Mouse (Mus musculus) right cerebral cortex, adult 18-20 months (tissue): Measurements from ENCODE around the gene Zfp740.
A peak's percentile ranks its signal among the peaks of the same experiment; 100 is the strongest.

Experiments
- DNase-seq: peaks from one replicate; pipeline ENCODE4 v3.0.0; 2022; ENCODE audit warnings: mixed read lengths

The Zfp740 gene

GRCm38 (mm10) chr15:102230408-102231321 is 27.6 kb downstream of the Zfp740 start:
- no peak for DNase-seq

- no peak for DNase-seq
Measured at GRCm38 (mm10) chr15:102231748-102232147, 28.7 kb downstream of the Zfp740 start, which contains the start of gene Itgb7. Itgb7 (minus strand) TSS chr15:102231944.

- no peak for DNase-seq
Measured at GRCm38 (mm10) chr15:102232764-102233163, 29.7 kb downstream of the Zfp740 start.

- no peak for DNase-seq
Measured at GRCm38 (mm10) chr15:102233896-102234295, 30.8 kb downstream of the Zfp740 start.

- DNase-seq: no peak
Measured at GRCm38 (mm10) chr15:102235371-102236027, 32.5 kb downstream of the Zfp740 start.

- no peak for DNase-seq
Measured at GRCm38 (mm10) chr15:102238543-102239259, 35.7 kb downstream of the Zfp740 start.

GRCm38 (mm10) chr15:102239260-102239590 is 36.2 kb downstream of the Zfp740 start:
- peak; percentile 66 for DNase-seq

- no peak for DNase-seq
Measured at GRCm38 (mm10) chr15:102239851-102240250, 36.8 kb downstream of the Zfp740 start.

GRCm38 (mm10) chr15:102240607-102241006 is 37.6 kb downstream of the Zfp740 start:
- DNase-seq: no peak

- no peak for DNase-seq
Measured at GRCm38 (mm10) chr15:102242404-102243228, 39.6 kb downstream of the Zfp740 start.

- no peak for DNase-seq
Measured at GRCm38 (mm10) chr15:102243229-102244190, 40.5 kb downstream of the Zfp740 start.

GRCm38 (mm10) chr15:102244306-102245191 is 41.5 kb downstream of the Zfp740 start:
- no peak for DNase-seq

GRCm38 (mm10) chr15:102245461-102245881 is 42.4 kb downstream of the Zfp740 start:
- no peak for DNase-seq

GRCm38 (mm10) chr15:102245891-102246741 is 43.1 kb downstream of the Zfp740 start:
- DNase-seq: peak; percentile 84

GRCm38 (mm10) chr15:102246866-102247251 is 43.8 kb downstream of the Zfp740 start:
- peak; percentile 91 for DNase-seq

- peak; percentile 42 for DNase-seq
Measured at GRCm38 (mm10) chr15:102247252-102248130, 44.4 kb downstream of the Zfp740 start.

- no peak for DNase-seq
Measured at GRCm38 (mm10) chr15:102248131-102248811, 45.2 kb downstream of the Zfp740 start.

- DNase-seq: no peak
Measured at GRCm38 (mm10) chr15:102248812-102249191, 45.8 kb downstream of the Zfp740 start.
